Mouse (Mus musculus): ENCODE data around the gene 1700001J03Rik.
"Not testable (repeated sequence)": the region's sequence is repeated elsewhere in the genome, so short reads cannot be mapped to it uniquely, and the experiment has no call there.

DNA sequence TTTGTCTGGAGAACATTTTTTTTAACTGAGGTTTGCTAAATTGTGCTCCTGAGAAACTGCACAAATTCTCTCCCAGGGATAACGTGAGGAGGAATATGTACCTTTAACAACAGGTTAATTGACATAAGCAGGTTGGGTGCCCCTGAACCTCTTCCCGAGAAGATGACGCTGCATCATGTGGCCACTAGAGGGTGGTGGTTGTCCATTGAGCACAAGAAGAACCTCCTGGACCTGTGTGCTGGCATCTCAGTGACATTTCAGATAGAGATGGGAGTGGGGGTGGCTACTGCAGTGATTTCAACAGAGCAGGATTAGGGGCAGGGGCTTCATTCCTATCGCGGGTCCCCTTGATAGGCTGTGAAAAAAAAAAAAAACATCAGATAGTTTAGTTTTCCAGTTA is 2.3 kb upstream of the 1700001J03Rik start:
- TF ChIP-seq CTCF (IDR thresholded peaks at IDR 0.05; ENCODE audit: extremely low read depth, insufficient read depth, low read length): peak; percentile 70
- TF ChIP-seq POLR2A (IDR thresholded peaks at IDR 0.05; ENCODE audit: extremely low read depth, insufficient read depth, low read length): not testable (repeated sequence)
